ENCODE assay signal across 19 mouse cellular contexts in genomic region chr13:9151619-9152018, GRCm38 (mm10).
"Had no signal": no experiment of that assay in that cellular context is flagged by ENCODE, and none has a peak within 500 bp of the region (broad histone marks: within the 10 kb centered on the region; RNA-seq: fewer than 3 reads in every experiment).

No protein-coding gene starts in this region.

- H3K4me2 ChIP-seq: lung, embryonic 14.5 days; midbrain, embryonic 12.5 days; neural tube, embryonic 13.5 days; neural tube, embryonic 15.5 days had no signal

- H3K9me3 ChIP-seq: midbrain, embryonic 10.5 days; midbrain, embryonic 12.5 days; neural tube, embryonic 13.5 days; neural tube, embryonic 15.5 days had no signal

- H3K4me3 ChIP-seq: midbrain, embryonic 10.5 days; midbrain, embryonic 12.5 days; myocyte; neural tube, embryonic 13.5 days; neural tube, embryonic 15.5 days had no signal

- DNase-seq: lung, adult 18-20 months; lung, embryonic 14.5 days; lung, postnatal 10 days; lung, postnatal 4 days; midbrain, embryonic 14.5 days; retina, postnatal 1 day; right cerebral cortex, adult 18-20 months; right cerebral cortex, postnatal 25 days; spleen, adult 18-20 months; thymus, adult 18-20 months; thymus, postnatal 14 days; thymus, postnatal 36 days had no signal

- ATAC-seq: midbrain, embryonic 16.5 days had no signal

- H3K4me1 ChIP-seq: midbrain, embryonic 10.5 days; midbrain, embryonic 12.5 days; neural tube, embryonic 13.5 days; neural tube, embryonic 15.5 days had no signal

- H3K27me3 ChIP-seq: midbrain, embryonic 12.5 days; neural tube, embryonic 13.5 days; neural tube, embryonic 15.5 days had no signal

- H3K9ac ChIP-seq: liver, embryonic 14.5 days; lung, embryonic 14.5 days; midbrain, embryonic 12.5 days; neural tube, embryonic 13.5 days; neural tube, embryonic 15.5 days had no signal

- H3K27ac ChIP-seq: liver, embryonic 14.5 days; midbrain, embryonic 10.5 days; midbrain, embryonic 12.5 days; neural tube, embryonic 13.5 days; neural tube, embryonic 15.5 days had no signal
